Mouse (Mus musculus): ENCODE measurements around the gene Nav2. TPM values are rescaled to one million over a fixed set of nuclear protein-coding genes. Genes with fewer than 3 reads are reported as not detected.

Nav2 gene
- total RNA-seq, 1 experiment from 2014 or later: 2.0 TPM

DNA sequence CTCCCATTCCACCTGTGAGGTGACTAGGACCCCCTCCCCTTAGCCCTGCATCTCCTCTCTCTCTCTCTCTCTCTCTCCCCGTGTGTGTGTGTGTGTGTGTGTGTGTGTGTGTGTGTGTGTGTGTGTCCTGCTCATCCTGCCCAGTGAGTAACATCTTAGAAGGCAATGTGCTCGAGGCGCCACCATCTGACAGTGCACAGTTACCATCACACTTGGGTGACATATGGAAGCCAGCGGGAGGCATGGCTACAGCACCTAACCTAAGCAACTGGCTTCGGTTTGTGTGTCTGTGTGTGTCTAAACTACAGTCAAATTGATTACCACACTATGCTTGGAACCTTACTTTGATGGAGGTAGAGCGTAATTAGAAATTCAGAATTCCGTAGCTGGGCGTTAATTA is 366.2 kb downstream of the Nav2 start:
- ATAC-seq (replicated peaks; ENCODE audit: insufficient number of reproducible peaks, low FRiP score, low TSS enrichment, poor library complexity, severe bottlenecking): no peak

DNA sequence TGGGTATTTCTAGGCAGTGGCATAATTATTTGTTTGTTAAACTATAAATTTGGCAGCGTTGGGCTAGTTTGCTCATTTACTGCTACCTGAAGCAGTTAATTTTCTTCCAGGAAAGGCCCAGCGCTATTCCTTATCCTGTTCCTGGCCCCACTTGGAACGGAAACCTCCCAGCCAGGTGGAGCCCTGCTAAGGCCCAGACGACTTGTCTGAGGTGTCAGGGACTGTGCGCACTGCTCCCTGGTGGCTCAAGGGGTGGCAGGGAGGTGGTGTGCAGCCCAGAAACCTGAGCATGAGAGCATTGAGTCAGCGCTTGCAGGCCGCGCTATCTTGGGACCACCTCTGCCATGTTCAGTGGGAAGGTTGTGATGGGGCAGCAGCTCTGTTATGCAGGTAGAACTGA is 367.6 kb downstream of the Nav2 start:
- no peak for ATAC-seq (replicated peaks; ENCODE audit: insufficient number of reproducible peaks, low FRiP score, low TSS enrichment, poor library complexity, severe bottlenecking)

DNA sequence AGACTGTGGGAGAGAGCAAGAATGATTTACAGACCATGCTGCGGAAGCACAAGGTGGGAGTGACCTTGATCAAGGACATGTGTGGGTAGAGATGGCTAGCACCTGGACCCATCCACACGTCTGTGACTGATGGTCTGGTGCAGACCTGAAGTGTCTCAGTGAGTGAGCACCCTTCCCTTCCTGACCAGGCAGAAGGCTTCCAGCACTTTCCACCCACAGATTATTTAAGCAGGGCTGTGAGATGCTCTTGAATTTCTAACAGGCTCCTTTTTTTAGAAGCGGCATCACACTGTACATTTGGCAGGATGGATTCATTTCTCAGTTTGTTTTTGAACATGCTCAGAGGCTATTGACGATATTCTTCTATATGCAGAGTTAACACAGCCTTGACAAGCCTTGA is 369.2 kb downstream of the Nav2 start:
- ATAC-seq (replicated peaks; ENCODE audit: insufficient number of reproducible peaks, low FRiP score, low TSS enrichment, poor library complexity, severe bottlenecking): no peak

DNA sequence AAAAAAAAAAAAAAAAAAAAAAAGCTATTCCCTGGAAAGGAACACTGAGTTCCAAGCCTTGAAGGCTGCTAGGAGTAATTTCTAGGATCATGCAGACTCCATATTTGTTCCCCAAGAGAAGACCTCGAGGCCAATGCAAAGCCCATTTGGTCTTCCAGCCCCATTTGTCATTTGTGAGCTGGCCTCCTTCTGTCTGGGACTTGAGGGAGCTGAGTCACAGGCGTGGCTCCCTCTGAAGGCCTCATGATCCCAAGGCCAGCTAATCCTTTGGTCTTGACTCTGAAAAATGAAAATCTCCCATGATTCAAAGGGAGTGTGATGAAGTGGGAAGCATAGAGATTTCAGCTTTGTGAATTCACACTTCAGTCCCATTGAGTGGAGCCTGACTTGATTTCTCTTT is 370.0 kb downstream of the Nav2 start:
- ATAC-seq (replicated peaks; ENCODE audit: insufficient number of reproducible peaks, low FRiP score, low TSS enrichment, poor library complexity, severe bottlenecking): no peak

DNA sequence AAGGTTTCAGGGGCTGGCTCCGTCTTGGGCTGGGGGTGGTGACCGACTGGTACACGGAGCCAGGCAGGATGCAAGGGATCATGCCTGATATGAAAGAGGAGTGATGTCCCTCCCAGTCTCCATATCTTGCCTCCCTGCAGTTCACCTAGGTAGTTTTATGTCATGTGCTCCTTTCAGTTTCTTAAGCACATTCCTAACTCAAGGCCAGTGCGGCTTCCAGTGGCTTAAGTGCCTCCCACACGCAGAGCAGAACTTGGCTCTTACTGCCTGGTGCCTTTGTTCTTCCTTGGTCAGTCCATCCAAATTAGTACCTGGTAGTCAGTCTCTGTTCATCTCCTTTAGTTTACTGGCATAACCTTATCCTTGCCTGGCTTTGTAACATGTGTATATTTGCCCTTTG is 371.9 kb downstream of the Nav2 start:
- ATAC-seq (replicated peaks; ENCODE audit: insufficient number of reproducible peaks, low FRiP score, low TSS enrichment, poor library complexity, severe bottlenecking): no peak

DNA sequence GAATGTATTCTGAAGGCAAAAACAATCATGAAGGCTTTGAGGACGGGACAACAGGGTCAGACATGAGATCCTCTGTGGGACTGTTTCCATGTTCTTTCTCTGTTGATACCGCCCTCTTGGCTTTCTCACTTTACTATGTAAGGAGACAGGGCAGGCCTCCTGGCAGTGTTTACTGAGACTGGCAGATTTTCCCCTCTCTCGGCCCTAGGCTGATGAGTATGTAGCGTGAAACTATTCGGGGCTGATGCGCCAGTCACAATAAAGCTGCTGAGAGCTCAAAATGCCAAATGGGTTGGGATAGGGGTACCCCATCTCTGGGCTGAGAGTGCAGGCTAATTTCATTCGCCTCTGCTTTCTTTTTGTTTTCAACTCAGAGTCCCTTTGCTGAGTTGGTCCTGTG is 373.9 kb downstream of the Nav2 start:
- ATAC-seq (replicated peaks; ENCODE audit: insufficient number of reproducible peaks, low FRiP score, low TSS enrichment, poor library complexity, severe bottlenecking): no peak

DNA sequence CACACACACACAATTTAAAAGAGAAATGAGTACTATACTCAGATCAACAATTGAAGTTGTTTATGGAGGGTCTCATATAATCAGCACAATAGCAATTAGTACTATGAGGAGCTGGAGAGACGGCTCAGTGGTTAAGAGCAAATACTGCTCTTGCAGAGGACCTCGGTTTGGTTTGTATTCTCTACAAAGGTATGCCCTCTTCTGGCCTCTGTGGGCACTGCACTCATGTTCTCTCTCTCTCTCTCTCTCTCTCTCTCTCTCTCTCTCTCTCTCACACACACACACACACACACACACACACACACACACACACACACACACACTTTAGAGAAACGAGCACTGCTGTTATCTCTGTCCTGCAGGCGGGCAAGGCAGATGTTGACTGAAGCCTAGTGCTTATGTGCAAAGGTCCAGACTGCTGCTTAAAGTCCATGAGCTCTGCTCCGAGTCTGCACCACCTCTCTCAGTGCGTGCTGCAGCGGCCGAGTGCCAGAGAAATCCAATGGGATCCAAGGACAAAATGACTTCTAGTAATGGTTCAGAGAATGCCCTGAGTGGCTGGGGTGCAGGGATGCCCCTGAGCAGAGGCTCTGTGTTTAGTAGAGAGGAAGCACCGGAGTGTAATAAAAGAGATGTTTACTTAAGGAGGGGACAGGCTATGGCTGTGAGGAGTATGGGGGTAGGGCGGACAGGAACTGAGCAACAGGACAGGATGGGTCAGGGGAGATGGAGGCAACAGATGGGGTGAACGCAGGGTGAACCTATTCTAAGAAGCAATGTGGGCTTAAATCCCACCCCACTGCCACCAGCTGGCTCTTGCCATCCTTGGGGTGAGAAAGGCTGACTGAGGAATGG is 375.2 kb downstream of the Nav2 start:
- ATAC-seq (replicated peaks; ENCODE audit: insufficient number of reproducible peaks, low FRiP score, low TSS enrichment, poor library complexity, severe bottlenecking): no peak

DNA sequence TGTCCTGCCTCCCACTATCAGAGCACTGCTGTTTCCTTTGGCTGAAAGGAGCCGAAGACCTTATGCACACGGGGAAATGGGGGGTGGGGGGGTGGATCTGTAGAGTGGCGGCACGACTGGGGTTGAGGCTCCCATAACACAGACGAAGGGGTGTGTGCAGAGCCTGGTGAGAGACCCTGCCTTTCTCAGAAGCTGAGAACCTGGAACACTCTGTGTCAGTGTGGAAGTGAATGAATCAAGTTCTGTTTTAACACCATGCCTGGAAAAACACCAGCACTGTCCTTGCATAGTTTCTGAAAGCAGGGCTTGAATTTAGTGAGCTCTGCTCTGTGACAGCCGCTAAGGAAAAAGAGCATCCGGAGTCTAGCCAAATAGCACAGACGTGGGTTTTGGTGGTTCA is 379.7 kb downstream of the Nav2 start:
- no peak for ATAC-seq (replicated peaks; ENCODE audit: insufficient number of reproducible peaks, low FRiP score, low TSS enrichment, poor library complexity, severe bottlenecking)

DNA sequence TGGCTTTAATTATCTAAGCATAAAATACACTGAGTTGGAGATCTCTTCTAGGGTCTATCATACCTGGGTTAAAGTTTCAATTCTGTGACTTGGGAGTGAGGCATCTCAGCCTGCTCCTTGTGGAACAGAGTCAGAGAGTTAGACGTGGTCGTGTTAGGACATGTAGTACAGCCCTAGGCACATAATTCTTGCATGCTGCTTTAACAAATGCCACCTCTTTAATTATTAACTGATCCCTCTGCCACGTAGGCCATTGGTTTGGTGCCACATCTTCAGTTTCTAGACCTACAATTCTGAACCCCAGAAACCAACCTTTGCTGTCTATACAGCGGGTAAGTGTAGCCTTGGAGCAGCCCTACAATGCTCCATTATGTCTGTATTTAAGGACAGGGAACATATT is 381.8 kb downstream of the Nav2 start:
- ATAC-seq (replicated peaks; ENCODE audit: insufficient number of reproducible peaks, low FRiP score, low TSS enrichment, poor library complexity, severe bottlenecking): no peak

DNA sequence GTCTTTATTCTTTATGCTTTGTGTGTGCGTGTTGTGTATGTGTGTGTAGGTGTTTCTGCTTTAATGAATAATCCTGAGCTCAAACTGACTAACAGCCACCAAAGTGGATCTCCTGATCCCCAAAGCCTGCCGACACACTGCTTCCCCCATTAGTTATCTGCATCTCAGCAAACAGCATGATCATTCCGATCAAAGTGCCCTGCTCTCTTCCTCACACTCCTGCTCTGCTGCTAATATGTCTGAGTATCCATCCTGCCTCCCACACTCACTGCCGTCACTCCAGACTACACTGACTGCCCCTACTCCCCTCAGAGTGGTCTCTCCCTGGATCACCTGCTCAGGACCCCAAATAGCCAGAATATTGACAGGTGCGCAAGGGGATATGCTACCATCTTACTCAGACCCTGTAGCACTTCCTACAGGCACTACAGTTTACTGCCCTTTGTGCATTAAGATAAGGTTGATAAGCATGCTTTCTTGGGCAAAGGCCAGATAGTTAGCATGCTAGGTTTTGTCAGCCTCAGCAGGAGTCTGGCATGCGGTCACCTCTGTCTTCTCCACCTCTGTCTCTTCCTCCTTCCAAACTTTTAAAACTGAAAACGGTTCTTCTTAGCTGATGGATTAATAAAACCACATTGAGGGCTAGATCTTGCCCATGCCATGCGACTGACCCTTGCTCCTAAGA is 382.8 kb downstream of the Nav2 start:
- ATAC-seq (replicated peaks; ENCODE audit: insufficient number of reproducible peaks, low FRiP score, low TSS enrichment, poor library complexity, severe bottlenecking): no peak

DNA sequence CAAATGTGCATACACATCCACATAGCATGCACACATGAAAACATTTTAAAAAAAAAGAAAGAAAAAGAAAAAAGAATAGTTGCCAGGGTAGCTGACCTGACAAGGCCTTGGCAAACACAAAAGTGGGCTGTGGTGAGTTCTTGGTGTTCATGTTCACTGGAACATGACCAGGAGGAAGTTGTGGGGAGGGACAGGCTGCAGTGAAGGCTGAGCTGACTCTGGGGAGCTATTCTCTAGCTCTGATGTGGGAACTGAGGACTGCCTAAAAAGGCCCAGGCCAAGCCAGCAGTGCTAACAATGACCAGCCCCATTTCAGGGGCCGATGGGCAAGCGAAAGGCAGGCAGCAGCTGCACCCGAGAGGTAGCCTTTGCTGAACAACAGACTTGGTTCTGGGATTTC is 388.6 kb downstream of the Nav2 start:
- ATAC-seq (replicated peaks; ENCODE audit: insufficient number of reproducible peaks, low FRiP score, low TSS enrichment, poor library complexity, severe bottlenecking): no peak

DNA sequence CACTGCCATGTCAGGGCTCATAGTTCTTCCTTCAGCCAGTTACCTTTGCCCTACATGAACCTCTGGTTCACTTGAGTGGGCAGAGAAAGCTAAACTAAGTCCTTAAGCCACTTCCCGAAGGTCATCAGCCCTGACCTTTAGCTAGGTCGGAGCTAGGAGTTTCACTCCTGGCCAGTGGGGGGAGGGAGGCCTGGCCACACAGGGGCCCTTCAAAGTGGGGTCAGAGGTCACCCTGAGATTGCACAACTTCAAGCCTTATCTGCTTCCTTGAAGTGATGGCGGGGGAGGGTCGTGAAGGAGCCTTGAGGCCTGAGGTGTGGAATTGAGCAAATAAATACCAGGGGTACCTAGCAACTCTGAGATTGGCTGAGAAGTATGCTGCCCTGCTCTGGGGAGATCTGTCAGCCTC is 389.9 kb downstream of the Nav2 start:
- ATAC-seq (replicated peaks; ENCODE audit: insufficient number of reproducible peaks, low FRiP score, low TSS enrichment, poor library complexity, severe bottlenecking): no peak

DNA sequence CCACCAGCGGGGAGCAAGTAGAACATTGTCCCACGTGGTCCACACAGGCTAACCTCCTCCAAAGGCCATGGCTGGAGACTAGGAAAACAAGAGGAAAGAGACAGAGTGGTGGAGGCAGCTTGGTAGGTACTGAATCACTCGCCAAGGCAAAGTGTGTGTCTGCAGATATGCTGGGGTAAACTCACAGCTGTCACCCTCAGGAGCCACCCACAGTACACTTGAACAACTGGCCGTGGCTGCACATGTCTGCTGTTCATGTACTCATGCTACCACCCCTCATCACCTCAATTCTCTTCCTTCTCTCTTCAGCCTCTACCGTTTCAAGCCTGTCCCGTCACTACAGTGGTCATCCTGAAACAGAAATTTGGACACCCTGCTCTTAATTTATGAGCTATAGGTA is 393.0 kb downstream of the Nav2 start:
- ATAC-seq (replicated peaks; ENCODE audit: insufficient number of reproducible peaks, low FRiP score, low TSS enrichment, poor library complexity, severe bottlenecking): no peak

DNA sequence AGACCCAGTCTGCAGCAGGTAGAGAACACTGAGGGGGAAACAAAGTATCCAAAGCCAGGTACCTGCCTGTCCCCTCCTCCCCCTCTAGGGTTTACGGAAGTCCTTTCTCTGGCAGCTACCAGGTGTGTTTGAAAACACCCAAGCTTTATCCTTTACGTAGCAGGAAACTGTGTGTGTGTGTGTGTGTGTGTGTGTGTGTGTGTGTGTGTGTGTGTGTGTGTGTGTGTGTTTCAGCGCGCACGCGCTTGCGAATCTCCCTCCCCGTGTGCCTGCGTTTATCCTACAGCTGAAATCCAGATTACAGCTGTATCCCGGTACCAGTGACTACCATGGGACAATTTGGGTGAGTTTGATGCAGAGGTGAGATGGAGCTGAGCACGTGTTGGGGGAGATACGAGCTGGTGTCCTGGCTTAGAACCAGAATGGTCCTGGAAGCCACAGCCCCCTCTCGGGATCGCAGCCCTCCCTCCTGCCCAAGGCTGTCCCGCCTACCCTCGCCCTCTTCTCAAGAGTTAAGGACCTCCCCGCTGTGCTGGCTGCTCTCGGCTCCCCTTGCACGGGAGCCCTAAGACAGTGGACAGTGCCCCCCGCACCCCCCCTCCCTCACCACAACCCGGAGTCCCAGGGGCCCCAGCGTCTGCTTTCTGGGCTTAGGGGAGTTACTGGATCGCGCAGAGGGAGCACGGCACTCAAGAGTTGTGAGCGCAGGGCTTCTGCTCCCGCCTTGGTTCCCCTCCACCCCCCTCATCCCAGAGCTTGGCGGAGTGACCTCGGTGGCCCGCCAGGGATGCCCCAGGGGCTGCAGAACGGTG is 395.3 kb downstream of the Nav2 start:
- ATAC-seq (replicated peaks; ENCODE audit: insufficient number of reproducible peaks, low FRiP score, low TSS enrichment, poor library complexity, severe bottlenecking): no peak

DNA sequence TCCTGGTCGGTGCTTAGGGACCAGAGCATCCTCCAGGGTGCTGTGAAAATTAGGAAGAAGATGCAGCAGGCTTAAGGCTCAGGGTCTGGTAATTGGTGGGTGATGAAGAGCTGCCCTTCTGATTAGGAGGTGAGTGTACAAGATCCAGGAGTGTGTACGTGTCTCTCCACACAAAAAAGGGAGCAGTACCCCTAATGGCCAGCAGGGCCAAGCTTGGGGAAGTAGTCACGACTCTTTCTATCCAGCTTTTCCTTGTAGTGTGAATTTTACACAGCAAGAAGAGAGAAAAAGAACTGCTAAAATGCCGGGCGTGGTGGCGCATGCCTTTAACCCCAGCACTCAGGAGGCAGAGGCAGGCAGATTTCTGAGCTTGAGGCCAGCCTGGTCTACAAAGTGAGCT is 399.2 kb downstream of the Nav2 start:
- no peak for ATAC-seq (replicated peaks; ENCODE audit: insufficient number of reproducible peaks, low FRiP score, low TSS enrichment, poor library complexity, severe bottlenecking)

DNA sequence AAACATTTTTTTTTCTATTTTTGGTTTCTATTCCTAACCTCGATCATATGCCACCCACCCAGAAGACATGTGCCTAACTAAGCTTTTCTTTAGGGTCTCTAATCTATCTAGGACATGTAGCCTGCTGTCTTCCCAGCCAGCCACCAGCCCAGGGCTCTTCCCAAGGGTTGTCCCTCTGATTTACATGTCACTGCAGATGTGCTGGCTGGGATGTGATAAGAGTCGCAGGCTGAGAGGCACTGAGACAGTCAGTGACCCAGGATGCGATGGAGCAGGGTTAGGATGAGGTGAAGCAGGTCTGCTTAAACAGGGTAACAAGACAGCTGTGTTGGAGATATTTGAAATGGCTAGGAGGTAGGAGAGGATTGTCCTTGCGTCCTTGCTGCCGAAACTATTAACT is 401.2 kb downstream of the Nav2 start:
- no peak for ATAC-seq (replicated peaks; ENCODE audit: insufficient number of reproducible peaks, low FRiP score, low TSS enrichment, poor library complexity, severe bottlenecking)

DNA sequence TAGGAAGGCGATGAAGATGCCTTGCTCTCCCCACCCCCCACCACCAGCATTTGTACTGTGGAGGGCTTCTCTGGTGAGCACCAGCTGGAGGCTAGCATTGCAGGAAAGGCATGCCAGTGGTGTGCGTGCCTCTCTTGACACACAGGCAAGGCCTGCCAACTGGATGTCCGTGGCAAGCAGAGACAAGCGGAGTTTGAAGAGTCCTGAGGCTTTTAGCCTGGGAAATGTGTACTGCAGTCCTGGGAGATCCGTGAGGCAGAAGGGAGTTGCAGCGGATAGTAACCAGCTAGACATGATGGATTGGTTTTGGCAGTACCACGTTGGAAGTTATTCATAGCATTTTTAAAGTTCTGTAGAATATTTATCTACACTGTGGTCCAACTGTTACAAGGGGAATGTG is 405.4 kb downstream of the Nav2 start:
- no peak for ATAC-seq (replicated peaks; ENCODE audit: insufficient number of reproducible peaks, low FRiP score, low TSS enrichment, poor library complexity, severe bottlenecking)

DNA sequence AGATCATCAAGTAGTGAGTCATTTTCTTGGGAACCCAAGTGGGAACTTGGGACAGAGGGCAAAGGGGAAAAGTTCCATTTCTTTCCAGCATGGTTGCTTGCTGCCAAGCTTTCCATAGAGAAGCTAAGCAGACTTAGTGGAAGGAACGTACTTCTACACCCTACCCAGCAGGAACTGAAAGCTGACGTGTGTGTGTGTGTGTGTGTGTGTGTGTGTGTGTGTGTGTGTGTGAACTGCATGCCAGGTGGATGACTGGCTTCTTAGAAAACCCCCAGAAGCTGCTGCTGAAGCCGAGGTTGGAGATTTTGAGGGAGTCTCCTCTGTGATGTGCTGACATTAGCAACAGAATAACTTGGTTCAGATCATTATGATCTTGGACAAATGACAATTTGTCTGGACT is 406.5 kb downstream of the Nav2 start:
- no peak for ATAC-seq (replicated peaks; ENCODE audit: insufficient number of reproducible peaks, low FRiP score, low TSS enrichment, poor library complexity, severe bottlenecking)

DNA sequence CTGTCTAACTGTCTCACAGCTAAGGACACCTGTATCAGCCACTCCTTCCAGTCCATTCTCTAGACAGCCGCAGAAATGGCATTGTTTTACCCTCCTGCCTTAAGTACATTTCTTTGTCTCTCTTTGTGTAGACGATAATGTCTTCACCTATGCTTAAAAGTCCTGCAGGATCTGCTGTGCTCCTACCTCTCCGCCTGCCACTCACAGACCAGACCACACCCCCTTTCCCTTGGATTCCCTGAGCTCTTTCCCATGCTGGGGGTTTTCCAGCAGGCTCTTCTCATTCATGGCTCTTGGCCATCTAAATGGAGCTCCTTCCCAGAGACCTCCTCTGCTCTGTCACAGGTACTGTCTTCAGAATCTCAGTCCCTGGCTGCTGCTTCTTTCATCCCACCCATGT is 408.1 kb downstream of the Nav2 start:
- no peak for ATAC-seq (replicated peaks; ENCODE audit: insufficient number of reproducible peaks, low FRiP score, low TSS enrichment, poor library complexity, severe bottlenecking)

Data from monocyte, adult 5-6 weeks (primary cell).